Mouse (Mus musculus) megakaryocyte, embryonic 14.5 days (primary cell): ENCODE results near the gene Obscn.

Source experiments
- FLI1 ChIP-seq: IDR thresholded peaks from 2 replicates; pipeline ENCODE4 v1.6.1; 2012; ENCODE audit warnings: low read length, inconsistent platforms, mixed read lengths
- GATA1 ChIP-seq: IDR thresholded peaks from 3 replicates; pipeline ENCODE4 v1.6.1; 2012; ENCODE audit warnings: mixed read lengths, low read length, inconsistent platforms, borderline replicate concordance

GRCm38 (mm10) chr11:59105945-59106344 is 30.3 kb downstream of the Obscn start:
- TF ChIP-seq GATA1 (no peak), FLI1 (no peak)
